Mouse (Mus musculus) heart, postnatal 4 days (tissue): Measurements from ENCODE around the gene Gna11. TPM values are rescaled to one million over a fixed set of nuclear protein-coding genes. Genes with fewer than 3 reads are reported as not detected.

Source experiments
- DNase-seq: peaks from one replicate; pipeline ENCODE4 v3.0.0; 2021
- total RNA-seq, 2 experiments: library from RNA; stranded (reverse); gene quantifications; 2 replicates each; pipeline ENCODE4 v1.2.3; 2021

Gna11 gene
- total RNA-seq, 2 experiments from 2014 or later: 58.5 to 62.7 TPM

DNA sequence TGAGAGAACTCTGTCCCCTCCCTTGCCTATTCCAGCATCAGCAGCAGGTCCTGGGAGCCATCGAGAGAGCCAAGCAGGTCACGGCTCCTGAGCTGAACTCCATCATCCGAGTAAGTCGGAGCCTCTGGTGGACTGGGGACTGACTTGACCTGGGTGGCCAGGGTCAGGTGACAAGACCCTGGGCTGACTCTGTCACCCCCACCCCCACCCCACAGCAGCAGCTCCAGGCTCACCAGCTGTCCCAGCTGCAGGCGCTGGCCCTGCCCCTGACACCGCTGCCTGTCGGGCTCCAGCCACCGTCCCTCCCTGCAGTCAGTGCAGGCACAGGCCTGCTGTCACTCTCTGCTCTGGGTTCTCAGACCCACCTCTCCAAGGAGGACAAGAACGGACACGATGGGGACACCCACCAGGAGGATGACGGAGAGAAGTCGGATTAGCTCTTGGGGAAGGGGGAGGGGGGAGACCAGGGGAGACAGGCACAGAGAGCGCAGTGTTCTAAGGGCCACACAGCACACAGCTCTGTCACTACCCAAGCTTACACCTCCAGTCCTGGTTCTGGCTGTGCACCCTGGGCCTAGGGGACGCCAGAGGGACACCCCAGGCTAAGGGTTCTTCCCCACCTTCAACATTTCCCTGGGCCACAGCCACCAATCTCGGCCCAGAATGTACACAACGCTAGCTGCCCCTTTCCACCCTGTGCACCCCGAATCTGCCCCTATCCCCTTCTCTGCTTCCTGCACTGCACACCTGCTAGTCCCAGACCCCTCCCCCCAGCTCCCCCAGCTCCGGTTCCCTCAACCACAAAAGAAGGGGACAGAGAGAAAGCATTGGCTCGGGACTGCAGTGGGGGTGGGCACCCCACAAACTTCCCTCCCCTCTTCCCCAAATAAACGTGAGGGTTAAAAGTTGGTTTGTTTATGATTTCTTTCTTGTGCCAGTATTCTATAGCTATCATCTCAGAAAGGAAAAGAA is 20.6 kb upstream of the Gna11 start:
- no peak for DNase-seq

DNA sequence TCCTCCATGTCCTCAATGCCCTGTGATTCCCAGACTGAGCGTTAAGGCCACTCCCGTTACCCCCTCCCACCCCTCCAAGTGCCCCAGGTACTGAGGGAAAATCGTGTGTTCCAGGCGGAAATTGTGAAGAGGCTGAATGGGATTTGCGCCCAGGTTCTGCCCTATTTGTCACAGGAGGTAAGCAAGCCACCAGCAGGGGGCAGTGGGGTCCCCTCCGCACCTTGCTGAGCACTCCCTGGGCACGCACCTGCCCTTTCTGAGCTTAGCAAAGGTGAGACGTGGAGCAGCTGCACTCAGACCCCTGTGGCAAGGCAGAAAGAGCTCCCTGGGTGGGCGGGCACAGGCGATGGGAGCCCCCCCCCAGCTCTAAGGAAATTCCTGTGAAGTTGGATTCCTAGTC is 19.7 kb upstream of the Gna11 start:
- DNase-seq: peak; percentile 69

DNA sequence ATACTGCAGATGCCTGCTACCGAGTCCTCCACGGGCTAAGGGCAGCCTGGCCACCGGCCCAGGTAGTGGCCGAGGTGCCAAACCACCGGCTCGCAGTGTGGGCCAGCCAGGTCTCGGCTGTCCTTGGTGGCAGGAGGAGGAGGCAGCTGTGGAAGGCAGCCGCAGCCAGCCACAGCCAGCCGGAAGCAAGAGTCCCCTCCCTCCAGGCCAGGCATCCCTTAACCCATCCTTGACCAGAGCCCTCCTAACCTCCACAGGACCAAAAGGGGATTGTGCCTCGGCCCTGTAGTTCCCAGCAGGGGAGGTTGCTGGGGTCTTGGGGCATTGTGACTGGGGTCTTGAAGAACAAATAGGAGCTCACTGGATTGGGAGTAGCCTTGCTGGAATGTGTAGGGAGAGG is 19.2 kb upstream of the Gna11 start:
- DNase-seq: peak; percentile 74

DNA sequence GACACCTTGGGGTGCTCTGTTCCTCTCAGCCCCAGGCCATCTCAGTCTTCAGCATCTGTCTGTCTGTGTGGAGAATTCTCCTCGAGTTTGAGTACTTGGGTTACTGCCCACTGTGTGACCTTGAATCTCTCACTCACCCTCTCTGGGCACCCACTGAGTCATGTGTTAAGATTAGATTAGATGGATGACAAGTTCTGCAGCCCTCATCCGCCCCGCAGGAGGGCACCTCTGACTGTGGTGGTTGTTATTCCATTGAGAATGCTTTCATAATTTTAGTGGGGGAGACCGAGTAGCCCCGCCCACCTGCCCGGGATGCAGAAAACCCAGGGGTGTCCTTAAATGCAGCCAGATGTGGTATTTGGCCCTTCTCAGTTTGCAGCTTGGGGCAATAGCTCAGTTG is 18.5 kb upstream of the Gna11 start:
- DNase-seq: no peak

DNA sequence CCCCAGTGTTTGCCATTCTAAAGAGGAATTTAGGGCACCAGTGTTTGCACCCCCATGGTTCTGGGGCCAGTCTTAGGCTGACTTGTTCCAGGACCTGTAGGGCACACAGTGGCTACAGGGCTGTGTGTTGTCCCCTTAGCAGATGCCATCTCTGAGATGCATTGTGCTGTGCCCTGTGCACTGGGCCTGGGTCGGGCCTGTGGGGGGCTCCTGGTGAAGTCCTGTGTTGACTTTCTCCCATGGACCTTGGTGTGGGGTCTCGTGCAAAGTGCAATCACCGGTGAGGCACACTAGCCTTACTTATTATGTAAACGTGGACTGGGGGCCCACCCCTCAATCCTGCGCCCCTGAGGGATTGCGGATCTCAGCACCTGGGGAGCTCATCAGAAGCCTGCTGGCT is 17.4 kb upstream of the Gna11 start:
- no peak for DNase-seq

DNA sequence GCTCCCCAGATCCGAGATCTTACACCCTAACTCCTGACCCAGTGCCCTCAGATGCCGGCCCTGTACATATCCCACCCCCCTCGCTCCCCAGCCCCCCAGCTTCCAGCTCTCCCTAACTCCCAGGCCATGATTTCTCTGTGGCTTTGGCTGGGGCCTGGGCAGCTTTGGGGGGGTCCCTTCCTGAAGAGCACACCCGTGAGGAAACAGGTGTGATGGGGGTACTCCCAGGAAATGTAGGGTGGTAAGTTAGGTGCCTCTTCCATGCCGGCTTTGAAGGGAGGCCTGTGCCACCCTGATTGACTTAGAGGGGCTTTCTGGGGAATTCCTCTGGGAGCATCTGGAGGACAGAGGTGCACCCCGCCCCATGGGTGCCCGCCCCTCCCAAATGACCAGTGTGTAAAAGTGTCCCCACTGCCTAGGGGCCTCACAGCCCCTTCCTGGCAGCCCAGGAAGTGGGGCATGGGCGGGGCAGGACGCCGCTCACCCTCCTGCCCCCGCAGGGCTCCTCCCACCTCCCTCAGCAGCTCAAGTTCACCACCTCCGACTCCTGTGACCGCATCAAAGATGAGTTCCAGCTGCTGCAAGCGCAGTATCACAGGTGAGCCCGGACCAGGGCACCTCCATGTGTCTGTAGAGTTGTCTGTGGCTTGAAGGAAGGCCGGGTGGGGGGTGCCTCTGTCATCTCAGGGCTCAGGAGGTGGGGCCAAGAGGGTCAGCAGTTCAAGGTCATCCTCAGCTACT is 15.9 kb upstream of the Gna11 start:
- peak; percentile 50 for DNase-seq

DNA sequence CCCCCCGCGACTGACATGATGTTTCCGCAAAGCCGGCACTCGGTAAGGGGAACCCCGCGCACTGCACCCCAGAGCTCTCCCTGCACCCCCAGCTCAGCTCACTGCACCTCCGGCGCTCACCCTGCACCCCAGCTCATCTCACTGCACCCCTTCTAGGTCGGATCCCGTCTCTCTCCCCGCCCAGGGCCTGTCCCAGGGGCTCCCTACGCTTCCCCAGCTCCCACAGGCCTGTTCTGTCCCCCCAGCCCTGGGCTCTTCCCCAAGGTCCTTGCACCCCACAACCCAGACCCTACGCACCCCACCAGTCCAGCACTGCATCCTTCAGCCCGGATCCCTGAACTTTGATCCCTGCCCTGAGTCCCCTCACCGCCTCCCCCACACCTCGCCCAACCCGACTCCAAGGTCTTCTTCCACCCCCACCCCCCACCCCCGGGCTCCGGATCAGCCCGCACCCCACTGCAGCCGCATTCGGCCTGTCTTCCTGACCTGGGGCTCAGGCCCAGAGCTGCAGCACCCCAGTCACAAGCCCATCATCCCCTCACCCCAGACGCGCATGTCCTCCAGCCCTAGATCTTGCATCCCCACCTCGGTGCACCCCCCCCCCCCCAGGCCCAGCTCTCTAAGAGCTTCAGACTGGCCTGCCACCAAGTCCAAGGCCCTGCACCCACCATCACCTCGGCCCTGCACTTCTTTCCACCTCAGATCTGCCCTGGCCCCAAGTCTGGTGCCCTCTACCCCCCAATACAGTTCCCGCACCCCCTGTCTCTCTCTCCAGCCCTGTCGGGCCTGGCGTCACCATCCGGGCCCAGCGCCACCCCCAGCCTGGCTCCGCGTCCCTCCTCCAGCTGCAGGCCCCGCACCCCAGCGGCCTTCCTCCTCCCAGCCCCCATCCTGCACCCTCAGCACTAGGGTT is 14.9 kb upstream of the Gna11 start:
- peak; percentile 79 for DNase-seq

DNA sequence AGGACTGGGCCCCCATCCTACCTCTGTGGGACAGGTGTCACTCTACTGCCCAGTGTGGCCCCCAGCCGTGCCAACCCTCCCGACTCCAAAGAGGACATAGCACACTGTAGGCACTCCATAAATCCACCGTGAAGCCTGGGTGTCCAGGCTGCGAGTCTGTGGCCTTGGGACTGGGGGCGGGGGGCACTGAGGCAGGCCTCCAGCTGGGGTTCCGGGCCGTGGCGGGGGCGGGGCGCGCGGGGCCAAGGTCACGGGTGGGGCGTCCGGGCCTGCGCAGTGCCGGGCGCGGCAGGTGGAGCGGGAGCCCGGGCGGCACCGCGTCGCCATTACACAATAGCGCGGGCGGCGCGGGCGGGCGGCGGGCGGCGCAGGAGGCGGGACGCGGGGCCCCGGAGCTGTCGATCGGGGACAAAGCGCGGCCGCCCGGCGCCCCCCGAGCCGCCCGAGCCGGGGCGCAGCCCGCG is 14.2 kb upstream of the Gna11 start, which contains the start of gene Aes:
Gene Aes (plus strand): TSS at position 326 of the 464 bp plus-strand sequence.
- peak; percentile 85 for DNase-seq

DNA sequence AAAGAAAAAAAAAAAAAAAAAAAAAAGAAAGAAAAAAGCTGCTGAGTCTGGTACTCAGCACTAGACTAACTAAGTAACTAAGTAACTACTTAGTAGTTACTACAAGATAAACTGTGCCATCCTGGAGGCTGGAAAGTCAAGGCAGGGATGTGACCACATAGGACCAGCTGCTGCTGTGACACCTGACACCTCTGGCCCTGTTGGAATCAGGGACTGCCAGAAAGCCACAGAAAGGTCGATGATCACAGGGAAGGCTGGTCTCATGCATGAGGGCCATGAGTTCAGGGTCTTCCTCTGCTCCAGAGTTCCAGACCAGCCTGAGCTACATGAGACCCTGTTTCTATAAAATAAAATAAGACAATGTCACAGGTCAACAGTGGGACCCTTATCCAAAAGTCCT is 12.5 kb upstream of the Gna11 start:
- no peak for DNase-seq

DNA sequence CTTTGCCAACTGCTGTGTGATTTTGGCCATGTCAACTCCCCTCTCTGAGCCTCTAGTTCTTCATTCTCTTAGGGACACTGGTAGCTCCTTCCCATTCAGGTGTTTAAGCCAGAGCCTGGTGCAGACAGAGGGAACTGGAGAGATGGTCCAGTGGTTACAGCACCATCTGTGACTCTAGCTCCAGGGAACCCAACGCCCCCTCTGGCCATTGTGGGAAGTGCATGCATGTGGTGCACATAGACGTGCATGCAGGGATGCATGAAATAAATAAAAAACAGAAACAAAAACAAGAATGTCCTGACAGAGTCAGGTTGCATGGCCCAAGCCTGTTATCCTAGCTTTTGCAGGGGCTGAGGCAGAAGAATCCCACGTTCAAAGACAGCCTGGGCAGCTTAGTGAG is 11.3 kb upstream of the Gna11 start:
- no peak for DNase-seq

DNA sequence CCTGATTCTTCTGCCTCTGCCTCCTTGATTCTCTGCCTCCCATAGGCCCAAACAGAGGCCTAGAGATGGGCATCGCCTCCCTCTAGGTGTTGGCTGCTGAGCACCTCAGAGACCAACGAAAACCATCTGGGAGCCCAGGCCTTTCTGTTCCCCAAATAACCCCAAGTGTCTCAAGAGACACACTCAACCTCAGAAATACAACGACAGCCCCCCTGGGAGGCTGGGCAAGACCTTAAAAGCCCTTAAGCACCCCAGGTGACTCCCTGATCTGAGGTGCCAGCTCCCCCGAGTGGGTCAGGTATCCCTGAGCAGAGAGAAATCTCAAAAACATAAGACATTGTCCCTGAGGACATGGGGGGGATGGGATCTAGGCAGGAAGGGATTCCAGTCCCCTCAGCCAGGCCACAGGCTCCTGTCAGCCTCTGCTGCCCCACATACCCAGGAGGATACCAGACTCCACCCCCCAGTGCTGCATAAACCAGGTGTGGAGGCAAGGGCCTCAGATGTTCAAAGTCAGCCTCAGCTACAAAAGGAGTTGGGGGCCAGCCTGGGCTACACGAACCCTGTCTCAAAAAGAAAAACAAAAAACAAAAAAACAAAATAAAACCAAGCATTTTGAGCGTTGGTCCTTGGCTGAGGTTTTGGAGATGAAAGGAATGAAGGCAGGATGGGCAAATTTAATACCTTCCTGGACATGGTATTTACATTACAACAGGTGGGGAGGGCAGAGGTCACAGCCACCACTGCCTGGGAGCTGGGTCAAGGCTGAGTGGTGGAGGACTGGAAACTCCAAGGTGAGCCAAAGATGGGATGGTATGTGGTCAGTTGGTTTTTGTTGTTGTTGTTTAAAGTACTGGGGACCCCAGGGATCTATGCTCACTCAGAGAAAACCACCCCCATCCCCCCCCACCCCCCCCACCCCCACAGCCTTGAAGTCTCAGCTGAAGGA is 9.1 kb upstream of the Gna11 start:
- no peak for DNase-seq

DNA sequence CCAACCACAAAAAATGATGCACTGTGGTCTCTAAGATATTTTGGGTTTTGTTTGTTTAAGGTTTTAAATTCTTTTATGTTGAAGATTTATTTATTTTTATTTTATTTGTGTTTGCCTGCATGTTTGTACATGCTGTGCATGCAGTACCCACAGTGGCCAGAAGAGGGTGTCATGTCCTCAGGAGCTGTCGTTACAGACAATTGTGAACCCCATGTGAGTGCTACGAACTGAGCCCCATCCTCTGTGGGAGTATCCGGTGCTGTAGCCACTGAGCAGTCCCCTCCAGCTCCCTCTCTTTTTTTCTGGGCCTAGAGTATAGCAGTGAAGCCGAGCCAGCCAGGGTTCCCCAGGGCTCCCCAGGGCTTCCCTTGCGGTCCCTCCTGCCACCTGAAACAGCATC is 8.2 kb upstream of the Gna11 start:
- DNase-seq: peak; percentile 50

DNA sequence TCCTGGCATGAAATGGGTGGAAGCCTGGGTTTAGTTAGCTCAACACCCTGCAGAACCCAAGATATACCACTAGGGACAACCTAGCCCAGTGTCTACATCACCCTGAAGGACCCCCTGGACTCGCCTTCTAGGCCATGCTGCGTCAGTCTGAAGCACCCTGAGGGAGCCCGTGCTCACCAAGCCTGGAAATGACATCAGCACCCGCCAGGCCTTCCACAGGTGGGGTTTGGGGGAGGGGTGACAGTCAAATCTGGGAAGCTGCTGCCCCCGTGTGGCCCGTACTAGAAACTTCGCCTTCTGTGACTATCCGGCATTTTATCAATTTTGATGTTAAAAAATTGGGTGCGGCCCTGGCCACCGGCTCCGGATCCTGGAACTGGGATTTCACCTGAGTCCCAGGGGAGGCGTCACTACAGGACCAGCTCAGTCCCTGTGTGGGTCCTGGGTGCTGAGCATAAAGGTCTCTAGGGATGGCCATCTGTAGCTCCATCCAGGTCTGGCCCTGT is 6.7 kb upstream of the Gna11 start:
- DNase-seq: peak; percentile 90

DNA sequence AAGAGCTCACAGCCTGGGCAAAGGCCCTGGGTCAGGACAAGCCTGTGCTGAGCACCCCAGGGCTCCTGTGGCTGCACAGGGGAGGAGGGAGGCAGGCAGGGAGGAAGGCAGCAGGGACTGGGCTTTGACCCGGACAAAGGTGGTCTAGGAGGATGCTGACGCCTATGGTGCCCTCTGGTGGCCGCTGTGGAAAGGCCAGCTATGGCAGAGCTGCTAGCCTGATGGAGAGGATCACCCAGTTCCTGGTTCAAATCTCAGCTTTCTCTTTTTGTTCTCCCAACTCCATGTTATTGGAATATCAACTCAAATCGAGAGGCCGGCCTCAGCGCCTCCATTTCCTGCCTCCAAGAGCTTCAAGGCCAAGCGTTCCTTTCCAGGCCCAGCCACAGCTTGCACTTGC is 5.3 kb upstream of the Gna11 start:
- peak; percentile 80 for DNase-seq

DNA sequence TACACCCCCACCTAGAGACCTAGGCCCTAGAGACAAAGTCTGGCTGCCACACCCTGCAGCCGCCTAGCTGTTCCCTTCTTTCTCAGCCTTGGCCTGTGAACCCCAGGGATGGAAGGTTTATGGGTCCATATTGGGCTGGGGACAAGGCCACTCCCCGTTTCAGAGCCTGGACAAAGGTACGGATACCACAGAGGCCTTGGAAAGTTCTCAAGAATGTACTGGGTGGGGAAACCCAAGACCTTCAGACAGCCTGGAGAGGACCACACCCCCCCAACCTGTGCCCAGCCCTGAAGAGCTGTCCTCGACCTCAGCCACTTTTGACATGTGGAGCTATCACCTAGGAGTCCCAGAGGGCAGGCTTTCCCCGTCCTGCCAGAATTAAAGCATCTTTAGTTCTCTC is 4.0 kb upstream of the Gna11 start:
- DNase-seq: no peak

DNA sequence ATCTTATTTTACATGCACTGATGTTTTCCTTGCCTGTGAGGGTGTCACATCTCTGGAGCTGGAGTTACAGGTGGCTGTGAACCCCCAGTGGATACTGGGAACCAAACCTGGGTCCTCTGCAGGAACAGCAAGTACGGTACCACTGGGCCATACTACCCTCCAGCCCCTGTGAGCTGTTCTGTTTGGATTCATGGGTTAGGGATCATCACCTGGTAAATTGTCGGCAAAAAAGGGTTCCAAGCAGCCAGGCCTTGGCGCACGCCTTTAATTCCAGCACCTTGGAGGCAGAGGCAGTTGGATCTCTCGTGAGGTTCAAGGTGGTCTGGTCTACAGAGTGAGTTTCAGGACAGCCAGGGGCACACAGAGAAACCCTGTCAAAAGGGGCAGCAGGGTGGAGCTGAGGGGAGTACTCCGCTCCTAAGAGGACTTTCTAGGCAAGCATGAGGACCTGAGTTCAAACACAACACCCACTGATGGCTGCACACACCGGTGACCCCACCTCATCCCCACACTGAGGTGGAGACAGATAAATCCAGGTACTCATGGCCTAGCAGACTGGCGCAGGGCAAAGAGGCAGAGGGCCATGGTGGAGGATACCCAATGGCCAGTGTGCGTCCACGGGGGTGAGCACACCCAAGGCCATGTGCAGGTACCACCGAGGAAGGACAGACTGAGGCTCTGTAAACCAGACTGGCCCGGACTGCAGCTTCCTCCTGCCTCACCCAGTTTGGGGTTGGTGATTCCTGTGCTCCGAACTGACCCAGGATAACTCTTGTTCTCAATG is 2.0 kb upstream of the Gna11 start:
- DNase-seq: no peak

DNA sequence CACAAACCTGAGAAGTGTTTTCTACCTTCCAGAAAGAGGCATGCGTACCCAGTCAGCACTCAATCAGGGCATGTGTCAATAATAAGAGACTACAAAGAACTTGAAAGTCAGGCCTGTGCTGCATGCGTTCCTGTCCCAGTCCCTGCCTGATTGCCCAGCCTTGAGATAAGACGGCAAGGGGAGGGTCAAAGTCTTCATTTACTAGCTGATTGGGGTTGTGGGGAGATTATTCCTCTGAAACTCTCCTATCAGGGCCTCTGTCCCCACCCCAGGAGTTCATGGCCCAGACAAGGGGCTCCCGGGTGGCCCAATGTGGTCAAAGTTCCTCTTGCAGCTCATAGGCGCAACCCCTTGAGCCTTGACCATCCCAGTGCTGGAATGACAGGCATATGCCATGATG is 1.3 kb upstream of the Gna11 start:
- DNase-seq: no peak

DNA sequence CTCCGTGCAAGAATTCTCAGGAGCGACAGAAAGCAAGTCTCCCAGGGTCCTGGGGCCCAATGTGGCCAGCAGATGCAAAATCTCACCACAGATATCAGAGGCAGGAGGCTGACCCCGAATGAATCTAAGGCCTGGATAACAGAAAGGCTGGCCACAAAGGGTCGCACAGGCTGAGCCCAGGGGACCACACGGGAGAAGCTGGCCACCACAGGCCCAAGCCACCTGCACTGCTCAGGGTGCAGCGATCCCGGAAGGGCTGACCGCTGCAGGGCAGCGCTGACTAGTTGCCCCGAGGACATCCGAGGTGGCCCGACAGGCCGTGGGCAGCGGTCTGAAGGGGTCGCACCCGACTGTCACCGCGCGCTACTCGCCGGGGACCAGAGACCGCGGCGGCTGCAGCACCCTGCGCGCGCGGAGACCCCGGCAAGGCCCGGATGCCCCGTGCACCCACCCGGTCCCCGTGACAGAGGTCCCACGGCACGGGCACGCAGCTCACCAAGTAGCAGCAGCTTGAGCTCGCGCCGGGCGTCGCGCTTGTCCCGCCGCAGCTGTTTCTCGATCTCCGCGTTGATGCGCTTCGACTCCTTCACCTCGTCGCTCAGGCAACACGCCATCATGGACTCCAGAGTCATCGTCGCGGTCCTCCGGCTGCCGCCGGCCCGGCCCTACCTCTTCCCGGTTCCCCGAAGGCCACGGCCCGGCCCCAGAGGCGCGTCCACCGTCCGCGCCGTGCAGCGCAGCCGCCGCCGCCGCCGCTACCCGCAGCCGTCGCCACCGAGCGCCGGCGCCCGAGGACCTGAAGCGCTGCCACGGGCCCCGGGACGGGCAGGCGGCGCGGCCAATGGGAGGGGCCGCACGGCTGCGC is 462 bp downstream of the Gna11 start:
- no peak for DNase-seq

DNA sequence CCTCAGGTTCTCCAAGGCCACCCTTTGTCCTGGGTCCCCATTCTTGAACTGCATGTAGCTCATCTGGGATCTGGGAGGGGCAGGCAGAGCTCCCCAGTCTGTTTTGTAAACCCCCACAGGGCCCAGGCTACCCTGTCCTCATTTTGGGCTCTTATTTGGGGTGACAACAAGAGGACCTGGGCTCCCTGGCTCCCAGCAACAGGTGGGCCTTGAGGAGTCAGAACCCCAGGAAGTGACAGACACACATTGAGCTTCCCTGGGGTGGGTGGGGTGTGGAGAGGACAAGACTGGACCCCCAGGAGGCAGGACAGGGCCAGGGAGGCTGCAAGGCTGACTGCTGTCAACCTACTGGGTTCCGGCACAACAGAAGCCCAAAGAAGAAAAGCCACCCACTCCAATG is 1.4 kb downstream of the Gna11 start:
- no peak for DNase-seq
